Mouse (Mus musculus): ENCODE results near the gene Cmtm8. TPM values are rescaled to one million over a fixed set of nuclear protein-coding genes. Genes with fewer than 3 reads are reported as not detected.

Cmtm8 gene
- polyA plus RNA-seq, 1 experiment from 2014 or later: 80.2 TPM

GRCm38 (mm10) chr9:114774629-114775028 is 69.3 kb downstream of the Cmtm8 start:
- Histone ChIP-seq H3K9me3 (ENCODE audit: control insufficient read depth, low read length) (0 out of 2 replicates have a peak, but pooled peaks cover 6% of the 10 kb centered on the region), H3K4me3 (ENCODE audit: low read length) (no peak overlapping the region), H3K4me1 (ENCODE audit: control insufficient read depth, insufficient read depth, low read length) (peaks cover 4% of the 10 kb centered on the region; the same call in 1 of the 2 replicates), H3K9ac (ENCODE audit: low read depth, low read length) (no peak overlapping the region), H3K4me2 (ENCODE audit: low read depth, low read length) (no peak overlapping the region), H3K27ac (ENCODE audit: low read length) (no peak overlapping the region), H3K36me3 (ENCODE audit: control insufficient read depth, insufficient read depth, low read length) (peaks cover 7% of the 10 kb centered on the region), H3K27me3 (replicated peaks; ENCODE audit: control insufficient read depth, insufficient read depth, low read length) (no peaks in the 10 kb centered on the region)
- ATAC-seq: no peak
- 64% methylated on average over 6 of the region's 6 CpGs for WGBS

- no peaks in the 10 kb centered on the region for H3K27me3 ChIP-seq (replicated peaks; ENCODE audit: control insufficient read depth, insufficient read depth, low read length)
- 87% methylated on average over 7 of the region's 7 CpGs for WGBS
- no peak for ATAC-seq
- H3K27ac ChIP-seq (ENCODE audit: low read length): no peak overlapping the region
- H3K9ac ChIP-seq (ENCODE audit: low read depth, low read length): no peak overlapping the region
- H3K4me1 ChIP-seq (ENCODE audit: control insufficient read depth, insufficient read depth, low read length): peaks cover 4% of the 10 kb centered on the region; the same call in 1 of the 2 replicates
- H3K4me3 ChIP-seq (ENCODE audit: low read length): no peak overlapping the region
- peaks cover 7% of the 10 kb centered on the region for H3K36me3 ChIP-seq (ENCODE audit: control insufficient read depth, insufficient read depth, low read length)
- 0 out of 2 replicates have a peak, but pooled peaks cover 6% of the 10 kb centered on the region for H3K9me3 ChIP-seq (ENCODE audit: control insufficient read depth, low read length)
- no peak overlapping the region for H3K4me2 ChIP-seq (ENCODE audit: low read depth, low read length)
Observed at GRCm38 (mm10) chr9:114771565-114771964, 72.4 kb downstream of the Cmtm8 start.

- H3K9ac ChIP-seq (ENCODE audit: low read depth, low read length): no peak overlapping the region
- H3K27ac ChIP-seq (ENCODE audit: low read length): no peak overlapping the region
- H3K4me3 ChIP-seq (ENCODE audit: low read length): no peak overlapping the region
- 0 out of 2 replicates have a peak, but pooled peaks cover 6% of the 10 kb centered on the region for H3K9me3 ChIP-seq (ENCODE audit: control insufficient read depth, low read length)
- ATAC-seq: no peak
- H3K36me3 ChIP-seq (ENCODE audit: control insufficient read depth, insufficient read depth, low read length): peaks cover 10% of the 10 kb centered on the region
- 94% methylated on average over 4 of the region's 4 CpGs for WGBS
- H3K4me1 ChIP-seq (ENCODE audit: control insufficient read depth, insufficient read depth, low read length): peaks cover 2% of the 10 kb centered on the region; the same call in 1 of the 2 replicates
- no peak overlapping the region for H3K4me2 ChIP-seq (ENCODE audit: low read depth, low read length)
- no peaks in the 10 kb centered on the region for H3K27me3 ChIP-seq (replicated peaks; ENCODE audit: control insufficient read depth, insufficient read depth, low read length)
Observed at GRCm38 (mm10) chr9:114770224-114770623, 73.7 kb downstream of the Cmtm8 start.

GRCm38 (mm10) chr9:114768066-114768465 is 75.9 kb downstream of the Cmtm8 start:
- Histone ChIP-seq H3K9ac (ENCODE audit: low read depth, low read length) (no peak overlapping the region), H3K27me3 (replicated peaks; ENCODE audit: control insufficient read depth, insufficient read depth, low read length) (no peaks in the 10 kb centered on the region), H3K4me3 (ENCODE audit: low read length) (no peak overlapping the region), H3K4me2 (ENCODE audit: low read depth, low read length) (no peak overlapping the region), H3K27ac (ENCODE audit: low read length) (no peak overlapping the region), H3K9me3 (ENCODE audit: control insufficient read depth, low read length) (0 out of 2 replicates have a peak, but pooled peaks cover 6% of the 10 kb centered on the region), H3K36me3 (ENCODE audit: control insufficient read depth, insufficient read depth, low read length) (peaks cover 10% of the 10 kb centered on the region), H3K4me1 (ENCODE audit: control insufficient read depth, insufficient read depth, low read length) (no peaks in the 10 kb centered on the region)
- no peak for ATAC-seq
- 63% methylated on average over 10 of the region's 10 CpGs for WGBS

GRCm38 (mm10) chr9:114767507-114767906 is 76.4 kb downstream of the Cmtm8 start:
- 68% methylated on average over 2 of the region's 2 CpGs for WGBS

GRCm38 (mm10) chr9:114767030-114767429 is 76.9 kb downstream of the Cmtm8 start:
- no peak overlapping the region for H3K27ac ChIP-seq (ENCODE audit: low read length)
- H3K4me2 ChIP-seq (ENCODE audit: low read depth, low read length): no peak overlapping the region
- 73% methylated on average over 13 of the region's 13 CpGs for WGBS
- no peaks in the 10 kb centered on the region for H3K4me1 ChIP-seq (ENCODE audit: control insufficient read depth, insufficient read depth, low read length)
- H3K27me3 ChIP-seq (replicated peaks; ENCODE audit: control insufficient read depth, insufficient read depth, low read length): no peaks in the 10 kb centered on the region
- H3K9ac ChIP-seq (ENCODE audit: low read depth, low read length): no peak overlapping the region
- ATAC-seq: 0 out of 2 replicates have a peak, but pooled peaks have one; percentile 21
- peaks cover 4% of the 10 kb centered on the region for H3K36me3 ChIP-seq (ENCODE audit: control insufficient read depth, insufficient read depth, low read length)
- no peak overlapping the region for H3K4me3 ChIP-seq (ENCODE audit: low read length)
- 0 out of 2 replicates have a peak, but pooled peaks cover 3% of the 10 kb centered on the region for H3K9me3 ChIP-seq (ENCODE audit: control insufficient read depth, low read length)

More at GRCm38 (mm10) chr9:114767507-114767906, 76.4 kb downstream of the Cmtm8 start:
- Histone ChIP-seq H3K27me3 (replicated peaks; ENCODE audit: control insufficient read depth, insufficient read depth, low read length) (no peaks in the 10 kb centered on the region), H3K4me2 (ENCODE audit: low read depth, low read length) (no peak overlapping the region), H3K36me3 (ENCODE audit: control insufficient read depth, insufficient read depth, low read length) (peaks cover 9% of the 10 kb centered on the region), H3K4me1 (ENCODE audit: control insufficient read depth, insufficient read depth, low read length) (no peaks in the 10 kb centered on the region), H3K4me3 (ENCODE audit: low read length) (no peak overlapping the region), H3K9me3 (ENCODE audit: control insufficient read depth, low read length) (0 out of 2 replicates have a peak, but pooled peaks cover 6% of the 10 kb centered on the region), H3K27ac (ENCODE audit: low read length) (no peak overlapping the region), H3K9ac (ENCODE audit: low read depth, low read length) (no peak overlapping the region)
- no peak for ATAC-seq

- H3K27me3 ChIP-seq (replicated peaks; ENCODE audit: control insufficient read depth, insufficient read depth, low read length): no peaks in the 10 kb centered on the region
- H3K9me3 ChIP-seq (ENCODE audit: control insufficient read depth, low read length): no peaks in the 10 kb centered on the region
- WGBS: 59% methylated on average over 13 of the region's 13 CpGs
- no peak overlapping the region for H3K4me3 ChIP-seq (ENCODE audit: low read length)
- no peak overlapping the region for H3K4me2 ChIP-seq (ENCODE audit: low read depth, low read length)
- H3K36me3 ChIP-seq (ENCODE audit: control insufficient read depth, insufficient read depth, low read length): peaks cover 3% of the 10 kb centered on the region
- no peak overlapping the region for H3K9ac ChIP-seq (ENCODE audit: low read depth, low read length)
- no peak overlapping the region for H3K27ac ChIP-seq (ENCODE audit: low read length)
- no peaks in the 10 kb centered on the region for H3K4me1 ChIP-seq (ENCODE audit: control insufficient read depth, insufficient read depth, low read length)
- ATAC-seq: no peak
Observed at GRCm38 (mm10) chr9:114763341-114763740, 80.6 kb downstream of the Cmtm8 start.

GRCm38 (mm10) chr9:114761848-114762247 is 82.1 kb downstream of the Cmtm8 start:
- H3K4me2 ChIP-seq (ENCODE audit: low read depth, low read length): no peak overlapping the region
- H3K27me3 ChIP-seq (replicated peaks; ENCODE audit: control insufficient read depth, insufficient read depth, low read length): no peaks in the 10 kb centered on the region
- H3K27ac ChIP-seq (ENCODE audit: low read length): no peak overlapping the region
- H3K4me1 ChIP-seq (ENCODE audit: control insufficient read depth, insufficient read depth, low read length): no peaks in the 10 kb centered on the region
- no peaks in the 10 kb centered on the region for H3K9me3 ChIP-seq (ENCODE audit: control insufficient read depth, low read length)
- no peak overlapping the region for H3K9ac ChIP-seq (ENCODE audit: low read depth, low read length)
- WGBS: 72% methylated on average over 11 of the region's 11 CpGs
- no peak overlapping the region for H3K4me3 ChIP-seq (ENCODE audit: low read length)
- no peak for ATAC-seq
- peaks cover 3% of the 10 kb centered on the region for H3K36me3 ChIP-seq (ENCODE audit: control insufficient read depth, insufficient read depth, low read length)

- Histone ChIP-seq H3K27ac (ENCODE audit: low read length) (no peak overlapping the region), H3K9me3 (ENCODE audit: control insufficient read depth, low read length) (no peaks in the 10 kb centered on the region), H3K4me1 (ENCODE audit: control insufficient read depth, insufficient read depth, low read length) (no peaks in the 10 kb centered on the region), H3K36me3 (ENCODE audit: control insufficient read depth, insufficient read depth, low read length) (no peaks in the 10 kb centered on the region; the same call in none of the 2 replicates), H3K4me3 (ENCODE audit: low read length) (no peak overlapping the region), H3K4me2 (ENCODE audit: low read depth, low read length) (no peak overlapping the region), H3K27me3 (replicated peaks; ENCODE audit: control insufficient read depth, insufficient read depth, low read length) (no peaks in the 10 kb centered on the region), H3K9ac (ENCODE audit: low read depth, low read length) (no peak overlapping the region)
- 86% methylated on average over 5 of the region's 5 CpGs for WGBS
- no peak for ATAC-seq
Observed at GRCm38 (mm10) chr9:114760353-114760752, 83.6 kb downstream of the Cmtm8 start.

GRCm38 (mm10) chr9:114759886-114760285 is 84.1 kb downstream of the Cmtm8 start:
- no peaks in the 10 kb centered on the region for H3K27me3 ChIP-seq (replicated peaks; ENCODE audit: control insufficient read depth, insufficient read depth, low read length)
- no peak overlapping the region for H3K27ac ChIP-seq (ENCODE audit: low read length)
- no peak overlapping the region for H3K9ac ChIP-seq (ENCODE audit: low read depth, low read length)
- no peaks in the 10 kb centered on the region; the same call in none of the 2 replicates for H3K36me3 ChIP-seq (ENCODE audit: control insufficient read depth, insufficient read depth, low read length)
- H3K9me3 ChIP-seq (ENCODE audit: control insufficient read depth, low read length): no peaks in the 10 kb centered on the region
- no peaks in the 10 kb centered on the region for H3K4me1 ChIP-seq (ENCODE audit: control insufficient read depth, insufficient read depth, low read length)
- WGBS: 81% methylated on average over 4 of the region's 4 CpGs
- ATAC-seq: no peak
- no peak overlapping the region for H3K4me3 ChIP-seq (ENCODE audit: low read length)
- H3K4me2 ChIP-seq (ENCODE audit: low read depth, low read length): no peak overlapping the region
